Mouse (Mus musculus) cerebellum, adult 9-11 months (tissue): ENCODE measurements around the gene Rab6b.
A peak's percentile ranks its signal among the peaks of the same experiment; 100 is the strongest.
"Not testable (repeated sequence)": the region's sequence is repeated elsewhere in the genome, so short reads cannot be mapped to it uniquely, and the experiment has no call there.

ENCODE experiments used
- DNase-seq: peaks from one replicate; pipeline ENCODE4 v3.0.0; 2022

The Rab6b gene

DNA sequence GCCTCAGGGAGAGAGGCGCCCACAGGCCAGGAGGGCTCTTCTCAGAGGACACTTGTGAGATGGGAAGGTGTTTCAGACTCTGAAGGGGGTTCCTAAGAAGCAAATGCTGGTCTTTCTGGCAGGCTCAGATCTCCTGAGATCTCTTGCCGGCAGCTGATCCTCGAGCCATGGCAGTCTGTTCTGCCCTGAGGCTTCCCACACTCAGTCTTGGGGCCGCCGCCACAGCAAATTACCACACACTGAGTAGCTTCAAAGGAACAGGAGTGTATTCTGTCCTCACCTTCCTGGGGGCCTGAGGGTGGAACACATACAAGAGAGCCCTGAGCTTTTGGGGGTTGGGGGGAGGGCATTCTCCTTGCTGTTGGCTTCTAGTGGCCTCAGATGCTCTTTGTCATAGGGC is 33.8 kb downstream of the Rab6b start:
- DNase-seq: no peak

GRCm38 (mm10) chr9:103146257-103146656 is 34.7 kb downstream of the Rab6b start:
- DNase-seq: no peak

DNA sequence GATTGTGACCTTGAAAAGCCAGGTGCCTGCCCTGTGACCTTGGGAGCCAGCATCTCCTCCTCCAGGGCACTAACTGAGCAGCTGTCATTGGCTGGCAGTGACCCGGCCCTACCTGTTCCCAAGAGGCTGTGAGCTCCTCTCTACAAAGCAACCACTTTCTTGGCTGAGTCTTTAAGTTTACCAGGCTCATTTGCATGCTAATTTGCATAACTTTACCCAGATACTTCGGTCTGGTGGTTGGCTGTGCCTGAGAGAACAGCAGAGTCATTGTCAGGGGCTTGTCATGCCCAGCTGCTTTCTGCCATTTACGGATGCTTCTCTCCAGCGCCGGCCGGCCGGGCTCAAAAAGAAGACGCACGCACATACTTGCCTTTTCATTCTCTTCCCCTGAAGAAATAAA is 35.1 kb downstream of the Rab6b start:
- DNase-seq: no peak

DNA sequence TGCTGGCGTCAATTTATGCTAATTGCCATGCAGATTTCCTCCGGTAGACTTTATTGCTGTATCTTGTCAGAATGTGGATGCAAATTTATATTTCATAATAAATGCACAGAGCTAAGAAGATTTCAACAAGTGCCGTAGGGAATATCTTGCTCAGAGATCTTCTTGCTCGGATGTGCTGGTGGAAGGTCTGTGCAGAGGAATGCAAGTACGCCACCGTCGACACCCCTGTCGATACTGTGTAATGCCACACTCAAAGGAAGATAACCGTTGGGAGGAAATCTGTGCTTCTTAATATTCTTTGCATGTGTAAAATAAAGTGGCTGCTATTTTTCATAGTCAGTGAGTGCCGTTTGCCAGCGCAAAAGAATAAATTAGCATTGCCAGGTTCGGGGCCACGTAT is 35.5 kb downstream of the Rab6b start:
- DNase-seq: no peak

GRCm38 (mm10) chr9:103149074-103149799 is 37.6 kb downstream of the Rab6b start:
- no peak for DNase-seq

DNA sequence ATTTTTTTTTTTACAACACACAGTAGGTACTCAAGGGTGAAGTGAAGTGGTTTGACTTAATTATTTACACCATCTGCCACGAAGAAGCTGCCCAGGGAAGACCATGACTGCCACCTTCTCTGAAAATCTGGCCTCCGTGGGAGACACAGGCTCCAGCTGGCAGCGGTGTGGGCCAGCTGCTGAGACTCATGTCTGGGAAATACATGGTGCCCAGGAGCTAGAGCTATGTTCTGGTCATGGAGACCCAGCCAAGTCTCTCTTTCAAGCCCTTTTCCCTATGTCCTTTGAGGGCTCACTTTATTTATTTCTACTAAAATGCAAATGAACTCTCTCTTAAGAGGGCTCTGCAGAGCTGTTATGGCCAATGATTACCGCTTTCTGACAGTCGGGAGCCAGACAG is 41.7 kb downstream of the Rab6b start:
- no peak for DNase-seq

DNA sequence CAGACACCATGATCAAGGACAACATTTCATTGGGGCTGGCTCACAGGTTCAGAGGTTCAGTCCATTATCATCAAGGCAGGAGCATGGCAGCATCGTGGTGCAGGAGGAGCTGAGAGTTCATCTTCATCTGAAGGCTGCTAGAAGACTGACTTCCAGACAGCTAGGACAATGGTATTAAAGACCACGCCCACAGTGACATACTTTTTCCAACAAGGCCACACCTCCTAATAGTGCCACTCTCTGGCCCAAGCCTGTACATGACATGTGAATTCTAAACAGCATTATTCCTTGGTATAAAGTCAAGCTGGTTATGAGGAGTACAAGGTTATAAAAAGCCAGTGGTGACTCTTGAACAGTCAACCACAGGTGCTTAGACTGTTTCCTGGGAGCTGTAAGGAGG is 43.0 kb downstream of the Rab6b start:
- no peak for DNase-seq

DNA sequence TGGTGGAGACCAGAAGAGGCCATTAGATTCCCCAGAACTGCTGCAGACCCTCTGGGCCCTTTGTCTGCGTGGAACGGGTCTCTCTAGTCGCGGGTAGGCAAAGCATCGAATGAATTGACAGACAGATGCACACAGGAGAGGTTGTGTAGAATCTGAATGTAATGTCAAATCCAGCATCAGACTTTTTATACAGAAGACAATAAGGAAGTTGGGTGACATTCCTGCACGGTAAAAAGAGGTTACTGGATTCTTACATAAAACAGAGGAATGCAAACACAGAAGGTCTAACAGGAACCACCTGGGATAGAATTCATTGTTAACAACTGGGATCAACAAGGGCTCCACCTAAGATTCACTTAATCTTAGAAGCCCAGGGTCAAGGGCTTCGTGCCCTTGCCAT is 43.6 kb downstream of the Rab6b start:
- DNase-seq: not testable (repeated sequence)

- DNase-seq: no peak
Observed at GRCm38 (mm10) chr9:103163806-103164205, 52.2 kb downstream of the Rab6b start.

DNA sequence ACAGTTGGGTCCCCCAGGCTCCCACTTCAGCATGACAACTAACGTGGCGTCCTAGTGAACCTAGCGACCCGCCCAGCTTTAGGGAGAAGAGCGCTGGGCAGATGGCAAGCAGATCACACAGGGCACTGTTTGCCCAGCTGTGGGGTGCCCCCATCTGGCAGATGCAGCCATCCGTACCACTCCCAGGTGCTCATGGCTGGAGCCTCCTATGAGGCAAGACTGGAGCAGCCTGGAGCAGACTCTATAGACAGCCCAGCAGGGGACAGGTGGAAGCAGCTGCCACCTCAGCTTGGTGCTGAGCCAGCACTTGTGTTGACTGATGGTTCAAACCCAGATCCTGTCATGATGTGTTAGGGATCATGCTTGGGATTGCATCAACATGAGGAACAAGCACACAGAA is 56.5 kb downstream of the Rab6b start:
- DNase-seq: no peak

- DNase-seq: no peak
Observed at GRCm38 (mm10) chr9:103168771-103169170, 57.2 kb downstream of the Rab6b start.

DNA sequence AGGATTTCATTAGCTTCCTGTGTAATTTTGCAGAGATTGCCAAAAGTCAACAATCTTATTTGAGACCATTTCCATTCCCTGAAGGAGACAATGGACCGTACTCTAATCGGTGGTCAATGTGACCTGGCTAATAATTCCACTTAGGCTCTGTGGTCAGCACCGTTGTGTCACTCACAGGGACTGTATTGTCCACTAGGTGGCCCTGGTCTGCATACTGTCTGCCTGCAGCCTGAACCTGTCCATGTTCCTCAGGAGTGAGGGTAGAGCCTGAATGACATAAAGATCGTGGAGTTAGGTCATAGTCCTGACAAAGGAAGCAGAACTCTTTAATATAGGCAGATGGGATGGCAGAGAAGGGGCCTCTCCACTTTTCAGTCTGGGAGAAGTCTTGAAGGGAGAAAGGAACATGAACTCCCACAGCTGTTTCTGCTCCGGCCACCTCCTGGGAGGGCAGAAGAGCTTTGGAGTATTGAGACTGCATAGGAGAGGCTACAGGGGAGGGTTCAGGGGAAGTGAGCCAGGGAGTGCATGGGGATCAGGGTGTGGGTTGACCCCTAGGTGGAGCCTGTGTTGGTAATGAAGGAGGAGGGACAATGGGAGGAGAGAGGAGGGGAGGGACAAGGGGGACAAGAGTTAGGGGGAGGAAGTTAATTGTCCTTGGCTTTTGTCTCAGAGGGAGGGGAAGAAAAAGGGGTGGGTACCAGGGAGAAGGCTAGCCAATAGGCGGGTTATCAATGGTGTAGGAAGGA is 63.4 kb downstream of the Rab6b start:
- DNase-seq: no peak

DNA sequence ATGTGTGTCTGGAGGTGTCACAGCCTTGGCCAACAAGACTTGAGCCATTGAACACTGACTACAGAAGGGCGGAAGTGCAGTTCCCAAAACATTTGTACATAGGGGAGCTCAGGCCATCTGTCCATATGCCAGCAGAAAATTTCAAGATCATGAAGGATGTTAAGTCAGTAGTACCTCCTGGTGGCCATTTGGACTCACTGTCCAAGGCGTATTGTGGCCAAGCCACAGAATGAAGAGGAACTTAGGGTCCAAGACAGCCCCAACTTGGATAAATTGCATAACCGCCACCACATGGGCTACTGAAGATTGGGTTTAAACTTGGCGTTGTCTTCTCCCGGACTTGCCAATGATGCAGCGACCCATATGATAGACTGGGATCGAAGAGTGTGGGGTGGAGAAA is 64.1 kb downstream of the Rab6b start:
- DNase-seq: no peak

- DNase-seq: peak; percentile 58
Observed at GRCm38 (mm10) chr9:103180303-103180702, 68.7 kb downstream of the Rab6b start.

- DNase-seq: no peak
Observed at GRCm38 (mm10) chr9:103180807-103181565, 69.4 kb downstream of the Rab6b start.

DNA sequence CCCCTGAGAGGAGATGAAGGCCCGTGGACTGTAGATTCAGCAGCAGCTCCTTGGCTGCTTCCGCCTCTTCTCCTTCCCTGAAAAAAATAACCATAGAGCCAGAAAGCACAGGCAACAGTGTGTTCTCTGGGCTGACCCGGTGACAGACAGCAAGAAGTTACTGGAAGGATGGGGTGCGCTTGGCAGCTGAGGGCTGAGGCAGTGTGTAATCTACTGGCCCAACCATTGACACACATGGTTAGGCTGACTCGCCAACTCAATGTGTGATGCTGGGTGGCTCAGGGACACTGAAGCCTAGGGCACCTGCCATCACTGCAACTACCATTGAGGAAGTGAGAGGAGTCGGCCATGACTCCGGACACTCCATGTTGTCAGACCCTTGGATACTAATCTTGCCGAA is 70.3 kb downstream of the Rab6b start:
- no peak for DNase-seq

- DNase-seq: no peak
Observed at GRCm38 (mm10) chr9:103184855-103185254, 73.3 kb downstream of the Rab6b start.

GRCm38 (mm10) chr9:103185946-103186345 is 74.4 kb downstream of the Rab6b start:
- peak; percentile 60 for DNase-seq

- DNase-seq: peak; percentile 87
Observed at GRCm38 (mm10) chr9:103186747-103187146, 75.2 kb downstream of the Rab6b start.

GRCm38 (mm10) chr9:103188416-103188815 is 76.8 kb downstream of the Rab6b start:
- no peak for DNase-seq

GRCm38 (mm10) chr9:103201561-103202260 is 90.1 kb downstream of the Rab6b start, which contains the start of gene Srprb:
TSS of gene Srprb (minus strand) at chr9:103202137.
- DNase-seq: peak; percentile 92

- DNase-seq: no peak
Observed at GRCm38 (mm10) chr9:103205786-103206185, 94.2 kb downstream of the Rab6b start.

DNA sequence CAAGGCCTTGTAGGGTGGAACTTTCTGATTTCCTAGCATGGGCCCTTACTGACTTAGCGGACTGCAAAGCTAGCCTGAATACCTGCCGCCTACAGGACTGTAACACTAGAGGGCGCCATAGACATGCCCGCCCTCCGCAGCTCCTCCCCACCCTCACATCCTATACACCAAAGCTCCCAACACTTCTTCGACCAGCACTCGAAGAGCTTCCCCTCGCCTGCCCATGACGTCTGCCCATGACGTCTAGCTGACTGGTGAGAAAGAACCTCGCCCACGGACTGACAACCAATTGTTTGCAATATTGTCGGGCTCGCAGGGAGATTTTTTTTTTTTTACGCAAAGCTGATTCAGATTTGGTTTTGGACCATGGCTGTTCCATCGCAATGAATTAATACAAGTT is 96.3 kb downstream of the Rab6b start:
- DNase-seq: peak; percentile 72
